Mouse (Mus musculus): ENCODE data around the gene Cxadr. TPM values are rescaled to one million over a fixed set of nuclear protein-coding genes. Genes with fewer than 3 reads are reported as not detected.
"Not testable (repeated sequence)": the region's sequence is repeated elsewhere in the genome, so short reads cannot be mapped to it uniquely, and the experiment has no call there.

Gene Cxadr
- polyA plus RNA-seq, 1 experiment from 2014 or later, result 25.8 TPM

DNA sequence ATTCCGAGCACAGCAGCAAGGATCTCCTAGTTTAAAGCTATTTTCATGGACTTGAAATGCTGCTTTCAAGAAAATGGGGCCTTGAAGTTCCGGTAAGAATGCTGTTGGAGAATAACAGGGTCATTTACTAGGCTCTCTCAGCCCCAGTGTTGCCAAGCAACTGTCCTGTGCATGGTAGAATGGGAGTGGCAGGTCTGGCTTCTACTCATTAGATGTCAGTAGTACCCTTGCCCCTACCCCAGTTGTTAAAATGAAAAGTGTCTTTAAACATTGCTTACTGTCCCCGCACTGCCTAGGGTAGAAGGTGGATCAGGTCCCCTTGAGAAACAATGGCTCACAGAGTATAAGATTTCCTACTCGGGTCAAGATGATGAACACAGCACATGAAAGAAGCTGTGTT is 40.1 kb downstream of the Cxadr start:
- Histone ChIP-seq H3K4me1 (ENCODE audit: control insufficient read depth, insufficient read depth, low read length) (peaks cover 5% of the 10 kb centered on the region), H3K9me3 (replicated peaks; ENCODE audit: control insufficient read depth, low read length) (no peaks in the 10 kb centered on the region), H3K36me3 (ENCODE audit: control insufficient read depth, insufficient read depth) (no peaks in the 10 kb centered on the region), H3K27ac (ENCODE audit: low read length) (no peak overlapping the region), H3K4me3 (ENCODE audit: low read length) (no peak overlapping the region), H3K4me2 (ENCODE audit: low read depth, low read length) (no peak overlapping the region), H3K9ac (ENCODE audit: low read length) (no peak overlapping the region), H3K27me3 (ENCODE audit: control insufficient read depth, insufficient read depth, low read length) (no peaks in the 10 kb centered on the region)
- ATAC-seq (replicated peaks; ENCODE audit: extremely low read depth, insufficient read depth, low FRiP score), result no peak
- WGBS, result 88% methylated on average over 4 of the region's 4 CpGs

DNA sequence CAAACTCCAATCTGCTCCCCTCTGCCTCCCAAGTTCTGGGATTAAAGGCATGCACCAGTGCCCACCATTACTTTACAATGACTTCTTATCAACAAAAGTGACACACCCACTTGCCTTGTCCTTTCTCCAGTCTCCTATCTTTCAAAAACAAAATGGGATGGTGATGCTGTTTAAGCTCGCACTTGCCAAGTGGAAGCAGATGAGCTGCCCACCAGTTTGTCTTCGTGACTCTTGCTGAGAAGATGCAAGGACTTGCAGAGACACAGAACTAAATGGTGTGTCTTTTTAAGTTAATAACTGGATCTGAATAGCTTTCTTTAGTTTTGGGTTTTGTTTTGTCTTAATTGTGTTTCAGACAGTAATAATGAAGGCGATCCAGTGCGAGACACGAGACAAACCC is 41.5 kb downstream of the Cxadr start:
- peaks cover 10% of the 10 kb centered on the region for H3K4me1 ChIP-seq (ENCODE audit: control insufficient read depth, insufficient read depth, low read length)
- no peak overlapping the region for H3K9ac ChIP-seq (ENCODE audit: low read length)
- no peaks in the 10 kb centered on the region for H3K9me3 ChIP-seq (replicated peaks; ENCODE audit: control insufficient read depth, low read length)
- WGBS, result 86% methylated on average over 5 of the region's 5 CpGs
- no peak overlapping the region for H3K4me2 ChIP-seq (ENCODE audit: low read depth, low read length)
- no peaks in the 10 kb centered on the region for H3K27me3 ChIP-seq (ENCODE audit: control insufficient read depth, insufficient read depth, low read length)
- ATAC-seq (replicated peaks; ENCODE audit: extremely low read depth, insufficient read depth, low FRiP score), result no peak
- no peaks in the 10 kb centered on the region for H3K36me3 ChIP-seq (ENCODE audit: control insufficient read depth, insufficient read depth)
- H3K4me3 ChIP-seq (ENCODE audit: low read length), result no peak overlapping the region
- no peak overlapping the region for H3K27ac ChIP-seq (ENCODE audit: low read length)

DNA sequence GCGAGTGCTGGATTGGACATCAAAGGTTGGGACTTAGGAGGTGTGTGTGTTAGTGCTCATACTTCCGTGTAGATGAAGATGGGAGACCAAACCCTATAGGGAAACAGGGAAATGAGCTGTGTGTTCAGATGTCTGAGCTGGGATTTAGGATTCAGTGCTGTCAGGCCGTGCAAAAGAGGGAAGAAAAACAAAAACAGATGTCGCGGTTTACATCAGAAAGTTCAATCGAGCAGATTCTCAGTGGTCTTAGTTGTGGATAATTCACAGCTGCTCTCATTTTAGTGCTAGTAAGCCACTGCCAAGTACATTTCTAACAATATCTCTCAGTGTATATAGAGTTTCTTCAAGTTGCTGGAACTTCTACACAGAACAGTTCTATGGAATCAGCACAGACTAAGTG is 42.5 kb downstream of the Cxadr start:
- Histone ChIP-seq H3K27me3 (ENCODE audit: control insufficient read depth, insufficient read depth, low read length) (no peaks in the 10 kb centered on the region), H3K4me2 (ENCODE audit: low read depth, low read length) (no peak overlapping the region), H3K9ac (ENCODE audit: low read length) (no peak overlapping the region), H3K4me3 (ENCODE audit: low read length) (no peak overlapping the region), H3K9me3 (replicated peaks; ENCODE audit: control insufficient read depth, low read length) (no peaks in the 10 kb centered on the region), H3K4me1 (ENCODE audit: control insufficient read depth, insufficient read depth, low read length) (peaks cover 10% of the 10 kb centered on the region), H3K36me3 (ENCODE audit: control insufficient read depth, insufficient read depth) (no peaks in the 10 kb centered on the region), H3K27ac (ENCODE audit: low read length) (no peak overlapping the region)
- WGBS, result 64% methylated on average over 6 of the region's 6 CpGs
- no peak for ATAC-seq (replicated peaks; ENCODE audit: extremely low read depth, insufficient read depth, low FRiP score)

DNA sequence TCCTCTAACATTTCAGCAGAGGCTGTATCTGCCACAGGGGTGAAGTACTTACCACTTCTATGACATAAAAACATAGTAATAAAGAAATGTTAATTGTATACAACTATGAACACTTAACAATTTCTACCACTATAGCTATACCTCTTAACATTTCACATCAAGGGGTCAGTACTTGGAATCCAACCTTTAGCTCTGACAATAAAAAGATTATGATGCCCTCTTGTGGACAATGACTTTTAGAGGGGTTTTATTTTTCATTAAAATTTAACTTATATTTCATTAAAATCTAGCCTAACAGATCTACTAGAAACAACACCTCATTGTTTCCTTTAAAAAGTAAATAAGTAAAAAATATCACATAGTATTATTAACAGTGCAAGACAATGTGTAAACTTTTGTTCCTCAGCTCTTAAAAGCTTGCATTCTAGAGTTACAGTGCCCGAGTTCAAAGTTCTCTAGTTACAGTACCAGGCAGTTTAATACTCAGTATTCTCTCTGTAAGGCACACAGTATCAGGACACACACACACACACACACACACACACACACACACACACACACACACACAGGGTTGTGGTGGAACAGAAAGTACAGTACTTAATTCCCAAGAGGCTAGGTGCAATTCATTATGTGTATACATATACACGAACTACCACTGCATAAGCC is 45.5 kb downstream of the Cxadr start:
- Histone ChIP-seq H3K4me1 (ENCODE audit: control insufficient read depth, insufficient read depth, low read length) (peaks cover 10% of the 10 kb centered on the region), H3K27ac (ENCODE audit: low read length) (peak overlapping the region; percentile 56), H3K9ac (ENCODE audit: low read length) (no peak overlapping the region), H3K4me2 (ENCODE audit: low read depth, low read length) (no peak overlapping the region), H3K9me3 (replicated peaks; ENCODE audit: control insufficient read depth, low read length) (no peaks in the 10 kb centered on the region), H3K27me3 (ENCODE audit: control insufficient read depth, insufficient read depth, low read length) (no peaks in the 10 kb centered on the region), H3K36me3 (ENCODE audit: control insufficient read depth, insufficient read depth) (no peaks in the 10 kb centered on the region), H3K4me3 (ENCODE audit: low read length) (no peak overlapping the region)
- WGBS, result 73% methylated on average over 2 of the region's 2 CpGs
- 0 out of 2 replicates have a peak, but pooled peaks have one; percentile 24 for ATAC-seq (replicated peaks; ENCODE audit: extremely low read depth, insufficient read depth, low FRiP score)

GRCm38 (mm10) chr16:78347328-78347926 is 46.1 kb downstream of the Cxadr start:
- WGBS, result 26% methylated on average over 13 of the region's 13 CpGs
- H3K36me3 ChIP-seq (ENCODE audit: control insufficient read depth, insufficient read depth), result no peaks in the 10 kb centered on the region
- H3K4me3 ChIP-seq (ENCODE audit: low read length), result no peak overlapping the region
- H3K27me3 ChIP-seq (ENCODE audit: control insufficient read depth, insufficient read depth, low read length), result no peaks in the 10 kb centered on the region
- H3K27ac ChIP-seq (ENCODE audit: low read length), result peak overlapping the region; percentile 56
- no peak overlapping the region for H3K4me2 ChIP-seq (ENCODE audit: low read depth, low read length)
- no peaks in the 10 kb centered on the region for H3K9me3 ChIP-seq (replicated peaks; ENCODE audit: control insufficient read depth, low read length)
- peaks cover 10% of the 10 kb centered on the region for H3K4me1 ChIP-seq (ENCODE audit: control insufficient read depth, insufficient read depth, low read length)
- peak; percentile 91 for ATAC-seq (replicated peaks; ENCODE audit: extremely low read depth, insufficient read depth, low FRiP score)
- no peak overlapping the region for H3K9ac ChIP-seq (ENCODE audit: low read length)

GRCm38 (mm10) chr16:78357757-78358156 is 56.5 kb downstream of the Cxadr start:
- peaks cover 13% of the 10 kb centered on the region for H3K36me3 ChIP-seq (ENCODE audit: control insufficient read depth, insufficient read depth)
- no peak overlapping the region for H3K4me2 ChIP-seq (ENCODE audit: low read depth, low read length)
- no peak overlapping the region for H3K27ac ChIP-seq (ENCODE audit: low read length)
- H3K4me1 ChIP-seq (ENCODE audit: control insufficient read depth, insufficient read depth, low read length), result no peaks in the 10 kb centered on the region
- H3K27me3 ChIP-seq (ENCODE audit: control insufficient read depth, insufficient read depth, low read length), result no peaks in the 10 kb centered on the region
- no peak for ATAC-seq (replicated peaks; ENCODE audit: extremely low read depth, insufficient read depth, low FRiP score)
- no peak overlapping the region for H3K9ac ChIP-seq (ENCODE audit: low read length)
- WGBS, result 91% methylated on average over 3 of the region's 3 CpGs
- no peak overlapping the region for H3K4me3 ChIP-seq (ENCODE audit: low read length)
- H3K9me3 ChIP-seq (replicated peaks; ENCODE audit: control insufficient read depth, low read length), result no peaks in the 10 kb centered on the region; the same call in 1 of the 2 replicates

DNA sequence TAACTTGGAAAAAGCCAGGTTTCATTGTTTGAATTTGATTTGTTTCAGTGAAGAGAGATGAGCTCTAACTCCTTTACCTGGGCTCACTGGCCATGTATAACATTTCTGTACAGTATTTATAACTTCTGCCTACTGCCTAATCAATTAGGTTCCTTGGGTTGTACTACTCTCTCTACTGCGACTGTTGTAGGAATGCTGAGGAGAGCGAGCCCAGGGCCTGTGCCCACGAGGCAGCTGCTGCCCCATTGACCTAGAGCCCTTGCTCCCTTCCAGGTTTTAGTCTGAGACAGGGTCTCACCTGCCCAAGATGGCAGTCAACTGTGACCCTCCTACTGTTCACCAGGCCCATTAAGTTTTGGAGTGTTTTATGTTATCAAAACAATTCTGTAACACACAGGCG is 60.2 kb downstream of the Cxadr start:
- Histone ChIP-seq H3K4me1 (ENCODE audit: control insufficient read depth, insufficient read depth, low read length) (no peaks in the 10 kb centered on the region), H3K27ac (ENCODE audit: low read length) (no peak overlapping the region), H3K4me3 (ENCODE audit: low read length) (no peak overlapping the region), H3K36me3 (ENCODE audit: control insufficient read depth, insufficient read depth) (peaks cover 30% of the 10 kb centered on the region), H3K9me3 (replicated peaks; ENCODE audit: control insufficient read depth, low read length) (no peaks in the 10 kb centered on the region; the same call in 1 of the 2 replicates), H3K9ac (ENCODE audit: low read length) (no peak overlapping the region), H3K27me3 (ENCODE audit: control insufficient read depth, insufficient read depth, low read length) (no peaks in the 10 kb centered on the region), H3K4me2 (ENCODE audit: low read depth, low read length) (no peak overlapping the region)
- WGBS, result 86% methylated on average over 4 of the region's 4 CpGs
- no peak for ATAC-seq (replicated peaks; ENCODE audit: extremely low read depth, insufficient read depth, low FRiP score)

GRCm38 (mm10) chr16:78364554-78364953 is 63.3 kb downstream of the Cxadr start:
- H3K4me1 ChIP-seq (ENCODE audit: control insufficient read depth, insufficient read depth, low read length); ATAC-seq (replicated peaks; ENCODE audit: extremely low read depth, insufficient read depth, low FRiP score); H3K9me3 ChIP-seq (replicated peaks; ENCODE audit: control insufficient read depth, low read length); H3K9ac ChIP-seq (ENCODE audit: low read length); H3K27ac ChIP-seq (ENCODE audit: low read length); H3K27me3 ChIP-seq (ENCODE audit: control insufficient read depth, insufficient read depth, low read length); H3K4me3 ChIP-seq (ENCODE audit: low read length); H3K4me2 ChIP-seq (ENCODE audit: low read depth, low read length): not testable (repeated sequence)
- WGBS, result 89% methylated on average over 9 of the region's 9 CpGs
- H3K36me3 ChIP-seq (ENCODE audit: control insufficient read depth, insufficient read depth), result peaks cover 29% of the 10 kb centered on the region

- Histone ChIP-seq H3K9me3 (replicated peaks; ENCODE audit: control insufficient read depth, low read length) (no peaks in the 10 kb centered on the region), H3K36me3 (ENCODE audit: control insufficient read depth, insufficient read depth) (peaks cover 17% of the 10 kb centered on the region), H3K27me3 (ENCODE audit: control insufficient read depth, insufficient read depth, low read length) (no peaks in the 10 kb centered on the region), H3K4me2 (ENCODE audit: low read depth, low read length) (no peak overlapping the region), H3K4me1 (ENCODE audit: control insufficient read depth, insufficient read depth, low read length) (peaks cover 2% of the 10 kb centered on the region; the same call in 1 of the 2 replicates), H3K4me3 (ENCODE audit: low read length) (no peak overlapping the region), H3K9ac (ENCODE audit: low read length) (no peak overlapping the region), H3K27ac (ENCODE audit: low read length) (no peak overlapping the region)
- 58% methylated on average over 7 of the region's 7 CpGs for WGBS
- ATAC-seq (replicated peaks; ENCODE audit: extremely low read depth, insufficient read depth, low FRiP score), result no peak
Observed at GRCm38 (mm10) chr16:78371491-78372046, 70.3 kb downstream of the Cxadr start.
